Mouse (Mus musculus): ENCODE results near the gene Gm11555.
"Not testable (repeated sequence)": the region's sequence is repeated elsewhere in the genome, so short reads cannot be mapped to it uniquely, and the experiment has no call there.

Gene Gm11555

GRCm38 (mm10) chr11:99603208-99603607 lies 46.8 kb downstream of the Gm11555 start, which contains the start of gene Gm11938:
Gene Gm11938 (minus strand): TSS chr11:99603308.
- DNase-seq (ENCODE audit: low read depth, low spot score): not testable (repeated sequence)

Data from ES-CJ7 (cell line).